Mouse (Mus musculus): ENCODE results near the gene Pisd. TPM values are rescaled to one million over a fixed set of nuclear protein-coding genes. Genes with fewer than 3 reads are reported as not detected.

Gene Pisd
- polyA plus RNA-seq, 1 experiment from 2014 or later, result 82.6 TPM

Other genes with a start within 250 kb of the Pisd start
- gene Yes1, start 174.5 kb downstream of the Pisd start, polyA plus RNA-seq (2015; fragmentation: Nextera tagmentation; extraction: Ambion mirVana), result 37.8 and 39.1 TPM in 2 replicates
- gene Gm20671, start 41.5 kb upstream of the Pisd start, polyA plus RNA-seq (2015; fragmentation: Nextera tagmentation; extraction: Ambion mirVana), result not detected in 2 replicates
- 17.7 and 19.5 TPM in 2 replicates for gene Prr14l, start 68.6 kb upstream of the Pisd start, polyA plus RNA-seq (2015; fragmentation: Nextera tagmentation; extraction: Ambion mirVana)
- gene Depdc5, start 78.1 kb upstream of the Pisd start, polyA plus RNA-seq (2015; fragmentation: Nextera tagmentation; extraction: Ambion mirVana), result 20.5 and 24.0 TPM in 2 replicates
- 362 and 374 TPM in 2 replicates for gene Ywhah, start 233.2 kb upstream of the Pisd start, polyA plus RNA-seq (2015; fragmentation: Nextera tagmentation; extraction: Ambion mirVana)

Data from kidney, embryonic 15.5 days (tissue).